Mouse (Mus musculus) heart, embryonic 10.5 days (tissue): ENCODE measurements at regions not wholly inside any gene's neighbourhood (a gene's known extent, or its start where the extent isn't known, plus 50 kb on each side); places are given as distances from the start of the nearest gene placed in this dataset.

Source experiments
- DNase-seq: peaks from one replicate; pipeline ENCODE4 v3.0.0-alpha.2; 2017; ENCODE audit warnings: low spot score
- H3K27ac ChIP-seq: fragments of 300-500 bp; sonication (generic); 2 replicates; pipeline ENCODE4 v1.5.1; 2016; ENCODE audit warnings: mild to moderate bottlenecking
- H3K27me3 ChIP-seq: fragments of 300-500 bp; sonication (generic); 2 replicates; pipeline ENCODE4 v1.6.1; 2016; ENCODE audit warnings: mild to moderate bottlenecking; ENCODE audit not compliant: poor library complexity, insufficient read depth, severe bottlenecking
- H3K36me3 ChIP-seq: fragments of 300-500 bp; sonication (generic); 2 replicates; pipeline ENCODE4 v1.6.1; 2016; ENCODE audit warnings: mild to moderate bottlenecking, moderate library complexity
- H3K4me1 ChIP-seq: fragments of 300-500 bp; sonication (generic); 2 replicates; pipeline ENCODE4 v1.6.1; 2016; ENCODE audit warnings: mild to moderate bottlenecking
- H3K4me3 ChIP-seq: fragments of 300-500 bp; sonication (generic); 2 replicates; pipeline ENCODE4 v1.5.1; 2016; ENCODE audit warnings: mild to moderate bottlenecking, moderate library complexity
- H3K9me3 ChIP-seq: fragments of 300-500 bp; sonication (generic); 2 replicates; pipeline ENCODE4 v1.6.1; 2016; ENCODE audit warnings: mild to moderate bottlenecking, moderate library complexity
- WGBS: fragments of 180-500 bp; shearing (Covaris S2); methylation state at CpG from one replicate; pipeline ENCODE4 v1.1.7; 2016; 5-methylcytosine and 5-hydroxymethylcytosine counted together

DNA sequence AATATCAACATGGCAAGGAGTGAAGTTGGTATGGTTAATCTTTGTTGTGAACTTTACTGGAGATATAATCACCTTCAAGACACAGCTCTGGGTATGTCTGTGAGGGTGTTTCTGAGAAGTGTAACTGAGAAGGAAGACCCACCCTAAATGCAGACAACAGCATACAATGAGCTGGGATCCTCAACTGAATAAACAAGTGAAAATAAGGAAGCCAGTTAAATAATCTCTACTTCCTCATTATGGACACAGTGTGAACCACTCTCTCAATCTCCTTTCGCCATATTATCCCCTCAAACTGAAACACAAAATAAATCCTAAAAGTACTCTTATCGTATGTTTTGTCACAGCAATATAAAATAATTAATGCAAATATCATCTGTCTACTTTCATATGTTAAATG is 71.7 kb upstream of the Trabd2b start:
- no peaks in the 10 kb centered on the region for H3K9me3 ChIP-seq
- H3K27ac ChIP-seq = no peak overlapping the region
- H3K4me3 ChIP-seq = no peak overlapping the region
- no peaks in the 10 kb centered on the region for H3K4me1 ChIP-seq
- no peak for DNase-seq
- WGBS = 88% methylated on average over 2 of the region's 2 CpGs
- H3K36me3 ChIP-seq = no peaks in the 10 kb centered on the region
- H3K27me3 ChIP-seq = 0 out of 2 replicates have a peak, but pooled peaks cover 5% of the 10 kb centered on the region

DNA sequence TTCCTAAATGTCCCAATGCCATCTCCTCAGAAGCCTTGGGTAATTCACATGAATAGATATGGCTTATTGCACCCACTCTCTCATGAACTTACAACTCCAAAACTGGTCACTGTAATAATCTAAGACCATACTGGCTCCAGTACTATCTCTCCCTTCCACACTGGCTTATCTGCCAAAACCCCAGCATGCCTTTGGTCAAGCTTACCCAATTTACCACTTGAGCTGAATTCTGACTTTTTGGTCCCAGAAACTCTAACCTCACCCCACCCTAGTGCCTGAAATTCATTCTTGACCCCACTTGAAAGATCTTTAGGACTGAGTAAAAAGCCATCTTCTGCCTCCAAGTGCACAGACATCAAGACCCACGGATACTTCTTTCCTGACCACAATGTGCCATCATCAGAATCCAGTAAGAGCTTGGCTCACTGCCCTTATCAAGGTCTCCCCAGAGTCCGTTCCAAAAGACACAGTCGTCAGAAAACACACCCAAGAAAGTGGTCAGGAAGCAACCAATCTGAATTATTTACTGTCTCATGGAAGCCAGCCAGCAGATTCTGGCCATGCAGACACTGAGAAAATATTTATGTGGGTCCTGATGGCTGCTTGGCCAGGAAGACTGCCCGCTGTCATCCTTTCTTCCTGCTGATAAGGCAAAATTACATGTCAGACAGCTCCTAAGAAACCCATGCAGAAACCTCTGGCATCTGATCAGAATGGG is 70.3 kb upstream of the Trabd2b start:
- Histone ChIP-seq H3K9me3 (no peaks in the 10 kb centered on the region), H3K4me1 (no peaks in the 10 kb centered on the region), H3K27ac (no peak overlapping the region), H3K36me3 (no peaks in the 10 kb centered on the region), H3K4me3 (no peak overlapping the region), H3K27me3 (peaks cover 5% of the 10 kb centered on the region; the same call in 1 of the 2 replicates)
- no peak for DNase-seq
- 37% methylated on average over 4 of the region's 4 CpGs for WGBS

DNA sequence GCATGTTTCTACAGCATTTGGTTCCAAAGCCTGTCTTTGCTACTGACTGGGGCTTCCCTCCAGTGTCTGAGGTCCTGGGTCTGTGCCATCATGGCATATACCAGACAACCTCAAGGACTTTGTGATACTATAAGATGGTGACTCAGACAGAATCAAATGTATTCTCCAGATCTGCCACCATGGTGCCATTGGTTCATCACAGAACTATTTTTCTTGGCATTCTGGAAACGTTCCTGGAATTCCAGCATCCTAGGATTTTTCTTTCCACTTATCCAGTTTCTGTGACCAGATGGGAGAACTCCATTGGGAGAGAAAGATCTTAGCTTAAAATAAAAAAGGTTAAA is 69.8 kb upstream of the Trabd2b start:
- H3K36me3 ChIP-seq = no peaks in the 10 kb centered on the region
- no peaks in the 10 kb centered on the region for H3K4me1 ChIP-seq
- H3K27ac ChIP-seq = no peak overlapping the region
- peaks cover 5% of the 10 kb centered on the region; the same call in 1 of the 2 replicates for H3K27me3 ChIP-seq
- no peak overlapping the region for H3K4me3 ChIP-seq
- no peak for DNase-seq
- WGBS = 49% methylated on average over 1 of the region's 1 CpGs
- no peaks in the 10 kb centered on the region for H3K9me3 ChIP-seq

DNA sequence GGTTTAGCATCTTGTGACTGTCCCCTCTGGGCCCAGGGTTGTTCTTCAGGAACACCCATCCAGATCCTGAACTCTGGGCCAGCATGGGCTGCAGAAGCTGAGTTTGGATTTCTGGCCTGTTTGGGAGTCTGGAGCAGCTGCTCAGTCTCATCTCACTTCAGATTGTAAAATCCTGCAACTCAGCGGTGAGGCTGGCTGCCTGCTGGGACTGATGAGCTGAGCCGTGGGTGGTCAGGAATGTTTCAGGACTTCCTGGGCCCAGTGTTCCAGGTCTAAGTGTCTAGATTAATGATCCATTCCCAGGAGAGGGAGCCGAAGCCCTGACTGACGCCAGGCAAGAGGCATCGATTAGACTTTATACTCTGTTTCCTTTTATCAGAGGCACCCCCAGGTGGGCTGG is 66.7 kb upstream of the Trabd2b start:
- Histone ChIP-seq H3K27ac (no peak overlapping the region), H3K4me1 (no peaks in the 10 kb centered on the region), H3K27me3 (peaks cover 21% of the 10 kb centered on the region), H3K4me3 (no peak overlapping the region), H3K9me3 (no peaks in the 10 kb centered on the region), H3K36me3 (no peaks in the 10 kb centered on the region)
- DNase-seq = no peak
- WGBS = 55% methylated on average over 5 of the region's 5 CpGs

DNA sequence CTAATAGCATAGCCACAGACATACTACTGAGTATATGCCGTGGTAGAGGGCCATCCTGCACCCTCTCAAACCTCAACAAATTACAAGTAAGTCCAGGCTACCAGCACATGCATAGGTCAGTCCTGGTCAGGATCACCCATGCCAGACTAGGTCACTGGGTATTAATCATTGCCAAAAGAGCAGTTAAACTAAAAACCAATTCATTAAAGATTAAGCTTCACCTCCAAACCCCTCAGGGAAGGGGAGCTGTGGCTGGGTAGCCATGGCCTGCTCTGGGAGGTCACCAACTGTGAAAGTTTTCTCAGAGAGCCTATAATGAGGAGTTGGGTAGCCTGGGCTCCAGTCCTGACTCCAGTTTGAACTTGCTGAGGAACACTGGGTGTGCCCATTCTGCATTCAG is 61.4 kb upstream of the Trabd2b start:
- H3K36me3 ChIP-seq = no peaks in the 10 kb centered on the region
- no peak overlapping the region for H3K27ac ChIP-seq
- H3K4me1 ChIP-seq = no peaks in the 10 kb centered on the region
- H3K27me3 ChIP-seq = peaks cover 54% of the 10 kb centered on the region
- WGBS = 68% methylated on average over 1 of the region's 1 CpGs
- DNase-seq = no peak
- no peaks in the 10 kb centered on the region for H3K9me3 ChIP-seq
- H3K4me3 ChIP-seq = no peak overlapping the region

DNA sequence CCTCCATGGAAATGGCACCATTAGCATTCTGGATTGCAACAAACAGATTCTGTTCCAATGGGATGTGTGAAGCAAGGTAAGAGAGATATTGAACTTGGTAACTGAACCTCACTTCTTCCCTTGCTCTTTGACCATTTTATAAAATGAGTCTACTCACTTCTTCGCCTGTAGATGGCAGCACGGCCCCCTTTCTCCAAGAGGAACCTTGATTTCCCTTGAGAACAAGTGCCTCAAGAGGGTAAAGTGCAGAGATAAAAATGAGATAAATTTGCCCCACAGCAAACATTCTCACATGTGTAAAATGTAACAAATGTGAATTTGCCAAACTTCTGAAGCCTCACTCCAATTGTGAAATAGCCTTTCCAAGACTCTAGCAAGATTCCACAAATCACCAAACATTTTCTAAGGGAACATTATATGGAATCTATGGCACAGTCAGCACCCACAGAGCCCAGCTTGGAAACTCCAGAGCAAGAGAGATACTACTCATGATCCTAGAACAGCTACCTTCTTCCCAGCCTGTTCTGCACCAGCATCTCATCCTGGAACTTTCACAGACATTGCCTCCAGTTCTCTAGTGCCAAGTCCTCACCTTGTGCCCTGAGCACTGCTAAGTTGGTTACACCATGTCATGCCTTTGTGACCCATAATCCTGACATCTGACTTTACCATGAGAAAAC is 60.3 kb upstream of the Trabd2b start:
- Histone ChIP-seq H3K4me3 (no peak overlapping the region), H3K9me3 (no peaks in the 10 kb centered on the region), H3K27me3 (peaks cover 49% of the 10 kb centered on the region), H3K36me3 (no peaks in the 10 kb centered on the region), H3K4me1 (no peaks in the 10 kb centered on the region), H3K27ac (no peak overlapping the region)
- no peak for DNase-seq
- WGBS = 5% methylated on average over 2 of the region's 2 CpGs

DNA sequence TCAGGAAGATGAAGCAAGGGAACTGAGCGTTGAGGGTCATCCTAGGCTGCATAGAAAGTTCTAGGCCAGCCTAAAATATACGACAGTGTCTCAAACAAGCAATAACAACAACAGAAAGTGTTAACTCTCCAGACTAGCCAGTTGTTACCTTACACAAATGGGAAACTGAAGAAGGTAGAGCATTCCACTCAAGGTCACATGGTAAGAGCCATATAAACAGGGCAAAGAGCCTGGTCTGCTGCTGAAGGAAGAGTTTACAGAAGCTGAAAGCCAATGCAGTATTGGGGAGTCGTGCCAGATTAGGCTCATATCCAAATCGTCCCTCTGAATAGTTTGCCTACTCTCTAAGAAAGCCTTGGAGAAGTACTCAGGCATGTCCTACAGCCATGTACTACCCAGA is 59.6 kb upstream of the Trabd2b start:
- Histone ChIP-seq H3K36me3 (no peaks in the 10 kb centered on the region), H3K4me3 (no peak overlapping the region), H3K4me1 (no peaks in the 10 kb centered on the region), H3K27ac (no peak overlapping the region), H3K9me3 (no peaks in the 10 kb centered on the region), H3K27me3 (peaks cover 49% of the 10 kb centered on the region)
- WGBS = 78% methylated on average over 4 of the region's 4 CpGs
- DNase-seq = no peak

DNA sequence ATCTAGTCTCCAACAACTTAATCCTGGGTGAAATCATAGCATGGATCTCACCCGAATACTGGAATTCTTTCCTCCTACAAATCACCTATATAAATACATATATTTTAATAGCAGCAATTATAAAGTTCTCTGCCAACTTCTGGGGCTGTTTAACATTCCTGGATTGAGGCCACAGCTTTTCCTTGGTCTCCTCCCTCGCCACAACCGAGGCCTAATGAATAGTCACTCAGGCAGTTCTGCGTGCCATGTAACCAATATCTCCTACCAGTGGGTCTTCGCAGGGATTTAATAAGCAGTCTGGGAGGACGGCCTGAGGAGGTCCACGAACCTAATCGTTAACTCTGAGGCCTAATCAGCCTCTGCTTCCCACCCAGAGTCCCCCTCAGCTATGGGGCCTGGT is 56.9 kb upstream of the Trabd2b start:
- no peak for DNase-seq

DNA sequence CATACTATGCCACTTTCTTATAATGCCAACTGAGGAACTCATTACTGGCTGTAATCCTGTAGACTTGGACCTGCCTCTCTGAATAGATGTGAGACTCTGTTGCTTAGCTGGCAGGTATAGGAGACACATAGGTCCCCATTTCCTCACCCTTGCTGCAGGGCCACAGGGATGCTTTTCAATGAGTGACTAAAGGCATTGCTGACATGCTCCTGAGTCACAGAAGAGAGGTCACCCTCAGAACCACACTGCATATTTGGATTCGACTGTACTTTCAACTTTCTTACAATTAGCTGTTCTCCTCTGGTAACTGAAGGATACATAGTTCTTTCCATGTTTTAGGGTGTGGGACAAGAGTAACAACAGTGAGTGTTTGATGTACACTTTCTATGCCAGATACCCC is 55.2 kb upstream of the Trabd2b start:
- H3K4me1 ChIP-seq = no peaks in the 10 kb centered on the region
- H3K27me3 ChIP-seq = peaks cover 28% of the 10 kb centered on the region
- no peaks in the 10 kb centered on the region for H3K36me3 ChIP-seq
- no peak overlapping the region for H3K4me3 ChIP-seq
- no peak overlapping the region for H3K27ac ChIP-seq
- DNase-seq = no peak
- no peaks in the 10 kb centered on the region for H3K9me3 ChIP-seq
- 78% methylated on average over 1 of the region's 1 CpGs for WGBS

More for the DNA sequence above, 56.9 kb upstream of the Trabd2b start:
- 63% methylated on average over 8 of the region's 8 CpGs for WGBS
- no peaks in the 10 kb centered on the region for H3K9me3 ChIP-seq
- peaks cover 42% of the 10 kb centered on the region for H3K27me3 ChIP-seq
- H3K27ac ChIP-seq = no peak overlapping the region
- no peaks in the 10 kb centered on the region for H3K4me1 ChIP-seq
- no peaks in the 10 kb centered on the region for H3K36me3 ChIP-seq
- H3K4me3 ChIP-seq = no peak overlapping the region

DNA sequence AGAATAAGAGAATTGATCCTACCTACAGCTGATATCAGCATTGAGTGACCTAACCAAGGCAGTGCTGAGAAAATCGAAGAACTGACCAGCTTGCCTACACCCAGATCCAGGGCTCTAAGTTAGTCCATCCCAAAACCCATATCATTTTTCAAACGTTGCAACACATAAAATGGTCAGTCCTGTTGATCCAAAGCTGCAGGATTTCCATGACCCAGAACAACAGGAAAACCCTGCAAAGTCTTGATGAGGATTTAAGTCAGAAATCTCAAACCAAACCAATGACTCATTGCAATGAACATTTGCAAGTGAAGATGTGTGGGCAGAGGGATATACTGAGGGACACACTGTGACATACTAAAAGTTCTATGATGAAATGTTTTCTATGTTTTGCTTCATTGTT is 53.5 kb upstream of the Trabd2b start:
- no peaks in the 10 kb centered on the region for H3K36me3 ChIP-seq
- WGBS = 66% methylated on average over 2 of the region's 2 CpGs
- peaks cover 17% of the 10 kb centered on the region for H3K4me1 ChIP-seq
- H3K27ac ChIP-seq = no peak overlapping the region
- no peak for DNase-seq
- peaks cover 19% of the 10 kb centered on the region; the same call in 1 of the 2 replicates for H3K27me3 ChIP-seq
- no peaks in the 10 kb centered on the region for H3K9me3 ChIP-seq
- no peak overlapping the region for H3K4me3 ChIP-seq
